Mouse (Mus musculus): ENCODE measurements around the gene Vmn1r228. TPM values are rescaled to one million over a fixed set of nuclear protein-coding genes. Genes with fewer than 3 reads are reported as not detected.

Gene Vmn1r228
- total RNA-seq (2021), result not detected
- long read RNA-seq, experiment 1, result 0 reads
- long read RNA-seq, experiment 2, result 0 reads

GRCm38 (mm10) chr17:20786057-20786456, at the start of gene Vmn1r228:
Vmn1r228 (minus strand) TSS chr17:20786157.
- Histone ChIP-seq H3K27ac (no peak within 1 kb of the TSS), H3K4me3 (no peak within 1 kb of the TSS)
- no peak for TF ChIP-seq CTCF (IDR thresholded peaks at IDR 0.05)
- intact Hi-C loops (cut with DNase I), result no loop called here
- no peak for DNase-seq

GRCm38 (mm10) chr17:20811255-20811654, 25.3 kb upstream of the Vmn1r228 start, which contains the start of gene Vmn1r229:
Vmn1r229 (plus strand) TSS chr17:20811555.
- DNase-seq, result no peak
- intact Hi-C loops (cut with DNase I), result no loop called here
- no peak for TF ChIP-seq CTCF (IDR thresholded peaks at IDR 0.05)

GRCm38 (mm10) chr17:20729543-20729942, 56.4 kb downstream of the Vmn1r228 start, which contains the start of gene Vmn1r227:
Vmn1r227 (plus strand) TSS chr17:20729843.
- intact Hi-C loops (cut with DNase I), result no loop called here
- Histone ChIP-seq H3K4me3 (no peak within 1 kb of the TSS), H3K27ac (no peak within 1 kb of the TSS)
- no peak for DNase-seq
- TF ChIP-seq CTCF (IDR thresholded peaks at IDR 0.05), result no peak

More at GRCm38 (mm10) chr17:20811255-20811654, 25.3 kb upstream of the Vmn1r228 start, which contains the start of gene Vmn1r229:
- Histone ChIP-seq H3K27ac (no peak within 1 kb of the TSS), H3K4me3 (no peak within 1 kb of the TSS)

Other genes starting within 250 kb of the Vmn1r228 start
- gene Vmn2r109, start 221.4 kb downstream of the Vmn1r228 start, total RNA-seq (2021), result not detected
- gene Vmn2r110, start 189.7 kb downstream of the Vmn1r228 start, total RNA-seq (2021), result not detected
- not detected for gene Fpr-rs3, start 161.3 kb downstream of the Vmn1r228 start, total RNA-seq (2021)
- not detected for gene Vmn1r226, start 103.3 kb downstream of the Vmn1r228 start, total RNA-seq (2021)
- not detected for gene Vmn1r227, start 56.3 kb downstream of the Vmn1r228 start, total RNA-seq (2021)
- gene Vmn1r229, start 25.4 kb upstream of the Vmn1r228 start, total RNA-seq (2021), result not detected
- gene Vmn1r230, start 54.3 kb upstream of the Vmn1r228 start, total RNA-seq (2021), result not detected
- not detected for gene Vmn1r231, start 118.9 kb upstream of the Vmn1r228 start, total RNA-seq (2021)
- not detected for gene Vmn1r232, start 133.6 kb upstream of the Vmn1r228 start, total RNA-seq (2021)
- gene Ppp2r1a, start 159.2 kb upstream of the Vmn1r228 start, total RNA-seq (2021), result 100 to 1,000 TPM in 1 of 2 experiments, 10 to 100 TPM in 1; 98.3 to 116 TPM
- gene Vmn1r233, start 210.3 kb upstream of the Vmn1r228 start, total RNA-seq (2021), result not detected
- 1 to 10 TPM; 6.5 to 8.0 TPM for gene Zfp160, start 222.7 kb upstream of the Vmn1r228 start, total RNA-seq (2021)